Mouse (Mus musculus): ENCODE results near the gene Clpp. TPM values are rescaled to one million over a fixed set of nuclear protein-coding genes. Genes with fewer than 3 reads are reported as not detected.

The Clpp gene
- polyA plus RNA-seq, 1 experiment from 2014 or later: 124 TPM

- 68% methylated on average over 8 of the region's 8 CpGs for WGBS
Observed at GRCm38 (mm10) chr17:57041554-57041953, 51.4 kb downstream of the Clpp start, which contains the start of gene Slc25a41. TSS of gene Slc25a41 (minus strand) at chr17:57041654.

More at GRCm38 (mm10) chr17:57041554-57041953, 51.4 kb downstream of the Clpp start, which contains the start of gene Slc25a41:
- Histone ChIP-seq H3K36me3 (ENCODE audit: control insufficient read depth, insufficient read depth, low read length) (no peaks in the 10 kb centered on the region), H3K4me1 (replicated peaks; ENCODE audit: control insufficient read depth, insufficient read depth, low read length) (no peaks in the 10 kb centered on the region), H3K9me3 (ENCODE audit: control insufficient read depth, low read length) (no peaks in the 10 kb centered on the region), H3K4me3 (ENCODE audit: low read length) (no peak within 1 kb of the TSS), H3K9ac (ENCODE audit: low read length) (no peak within 1 kb of the TSS), H3K4me2 (ENCODE audit: low read depth, low read length) (no peak within 1 kb of the TSS), H3K27ac (ENCODE audit: low read length) (no peak within 1 kb of the TSS), H3K27me3 (ENCODE audit: control insufficient read depth, insufficient read depth, low read depth, low read length) (peaks cover 2% of the 10 kb centered on the region; the same call in 1 of the 2 replicates)
- no peak for ATAC-seq (ENCODE audit: low read depth)

Other genes with a start within 250 kb of the Clpp start
- gene Nrtn, start 232.8 kb upstream of the Clpp start, polyA plus RNA-seq (2015; fragmentation: Nextera tagmentation; extraction: Ambion mirVana): 5.1 and 7.3 TPM in 2 replicates
- 40.8 and 43.6 TPM in 2 replicates for gene Dus3l, start 225.5 kb upstream of the Clpp start, polyA plus RNA-seq (2015; fragmentation: Nextera tagmentation; extraction: Ambion mirVana)
- 0.84 and 1.5 TPM in 2 replicates for gene Prr22, start 220.1 kb upstream of the Clpp start, polyA plus RNA-seq (2015; fragmentation: Nextera tagmentation; extraction: Ambion mirVana)
- 6.7 and 6.9 TPM in 2 replicates for gene Rfx2, start 159.3 kb upstream of the Clpp start, polyA plus RNA-seq (2015; fragmentation: Nextera tagmentation; extraction: Ambion mirVana)
- gene Acsbg2, start 115.9 kb upstream of the Clpp start, polyA plus RNA-seq (2015; fragmentation: Nextera tagmentation; extraction: Ambion mirVana): not detected in 2 replicates
- gene 1700061G19Rik, start 114.8 kb upstream of the Clpp start, polyA plus RNA-seq (2015; fragmentation: Nextera tagmentation; extraction: Ambion mirVana): 0.43 and 0.53 TPM in 2 replicates
- 34.8 and 40.6 TPM in 2 replicates for gene Mllt1, start 54.9 kb upstream of the Clpp start, polyA plus RNA-seq (2015; fragmentation: Nextera tagmentation; extraction: Ambion mirVana)
- gene Acer1, start 8.2 kb upstream of the Clpp start, polyA plus RNA-seq (2015; fragmentation: Nextera tagmentation; extraction: Ambion mirVana): 0.09 TPM in 1 of 2 replicates, not detected in the other
- 41.3 and 42.6 TPM in 2 replicates for gene Alkbh7, start 7.0 kb downstream of the Clpp start, polyA plus RNA-seq (2015; fragmentation: Nextera tagmentation; extraction: Ambion mirVana)
- gene Pspn, start 9.7 kb downstream of the Clpp start, polyA plus RNA-seq (2015; fragmentation: Nextera tagmentation; extraction: Ambion mirVana): not detected in 2 replicates
- gene Gtf2f1, start 21.0 kb downstream of the Clpp start, polyA plus RNA-seq (2015; fragmentation: Nextera tagmentation; extraction: Ambion mirVana): 60.0 and 61.3 TPM in 2 replicates
- 0.63 and 1.0 TPM in 2 replicates for gene Gm17949, start 21.2 kb downstream of the Clpp start, polyA plus RNA-seq (2015; fragmentation: Nextera tagmentation; extraction: Ambion mirVana)
- 21.3 and 23.7 TPM in 2 replicates for gene Khsrp, start 41.2 kb downstream of the Clpp start, polyA plus RNA-seq (2015; fragmentation: Nextera tagmentation; extraction: Ambion mirVana)
- not detected in 2 replicates for gene Slc25a41, start 51.3 kb downstream of the Clpp start, polyA plus RNA-seq (2015; fragmentation: Nextera tagmentation; extraction: Ambion mirVana)
- 62.6 and 63.1 TPM in 2 replicates for gene Crb3, start 68.8 kb downstream of the Clpp start, polyA plus RNA-seq (2015; fragmentation: Nextera tagmentation; extraction: Ambion mirVana)
- gene Slc25a23, start 69.6 kb downstream of the Clpp start, polyA plus RNA-seq (2015; fragmentation: Nextera tagmentation; extraction: Ambion mirVana): 8.1 and 9.6 TPM in 2 replicates
- 5.4 and 5.8 TPM in 2 replicates for gene Dennd1c, start 88.2 kb downstream of the Clpp start, polyA plus RNA-seq (2015; fragmentation: Nextera tagmentation; extraction: Ambion mirVana)
- gene Tubb4a, start 97.5 kb downstream of the Clpp start, polyA plus RNA-seq (2015; fragmentation: Nextera tagmentation; extraction: Ambion mirVana): 12.3 and 15.0 TPM in 2 replicates
- gene Tnfsf9, start 115.0 kb downstream of the Clpp start, polyA plus RNA-seq (2015; fragmentation: Nextera tagmentation; extraction: Ambion mirVana): 7.3 and 8.5 TPM in 2 replicates
- gene Cd70, start 159.5 kb downstream of the Clpp start, polyA plus RNA-seq (2015; fragmentation: Nextera tagmentation; extraction: Ambion mirVana): not detected in 2 replicates
- 0.26 and 0.29 TPM in 2 replicates for gene Tnfsf14, start 203.9 kb downstream of the Clpp start, polyA plus RNA-seq (2015; fragmentation: Nextera tagmentation; extraction: Ambion mirVana)
- gene C3, start 237.8 kb downstream of the Clpp start, polyA plus RNA-seq (2015; fragmentation: Nextera tagmentation; extraction: Ambion mirVana): 3.2 and 8.4 TPM in 2 replicates

Measured in lung, embryonic 16.5 days (tissue).